Mouse (Mus musculus) thymus, adult 2 months (tissue): Measurements from ENCODE around the gene Frmd4a.

Source experiments
- CTCF ChIP-seq: fragments of 200-500 bp; IDR thresholded peaks from 2 replicates; pipeline ENCODE4 v1.5.1; 2012; ENCODE audit warnings: mild to moderate bottlenecking, control low read depth, low read length, moderate library complexity, borderline replicate concordance; ENCODE audit not compliant: control insufficient read depth, poor library complexity, insufficient read depth; ENCODE audit errors: extremely low read depth
- POLR2A ChIP-seq: fragments of 200-500 bp; IDR thresholded peaks from 2 replicates; pipeline ENCODE4 v1.6.1; 2012; ENCODE audit warnings: mild to moderate bottlenecking, low read length, control low read depth, moderate library complexity; ENCODE audit not compliant: control insufficient read depth, poor library complexity, insufficient read depth; ENCODE audit errors: extremely low read depth

GRCm38 (mm10) chr2:4159574-4160203 is 142.2 kb downstream of the Frmd4a start:
- TF ChIP-seq CTCF (no peak), POLR2A (no peak)
